Mouse (Mus musculus) lung, embryonic 14.5 days (tissue): ENCODE results near the gene Dhdh. TPM values are rescaled to one million over a fixed set of nuclear protein-coding genes. Genes with fewer than 3 reads are reported as not detected.
"Not testable (repeated sequence)": the region's sequence is repeated elsewhere in the genome, so short reads cannot be mapped to it uniquely, and the experiment has no call there.

ENCODE experiments used
- ATAC-seq: fragments of 200-750 bp; cut with Nextera tagmentation; 2 replicates; pipeline ENCODE4 v1.8.0; 2017; ENCODE audit warnings: mild to moderate bottlenecking, moderate TSS enrichment, moderate library complexity; ENCODE audit not compliant: insufficient read depth
- DNase-seq: peaks from one replicate; pipeline ENCODE4 v3.0.0-alpha.2; 2015
- H3K27ac ChIP-seq: fragments of 300-500 bp; sonication (generic); 2 replicates; pipeline ENCODE4 v1.5.1; 2014; ENCODE audit warnings: low read depth, mild to moderate bottlenecking, moderate library complexity
- H3K27me3 ChIP-seq: fragments of 300-500 bp; sonication (generic); 2 replicates; pipeline ENCODE4 v1.6.1; 2014; ENCODE audit warnings: low read length, control low read depth; ENCODE audit not compliant: insufficient read depth
- H3K36me3 ChIP-seq: fragments of 300-500 bp; sonication (generic); 2 replicates; pipeline ENCODE4 v1.6.1; 2014; ENCODE audit warnings: control low read depth; ENCODE audit not compliant: insufficient read depth
- H3K4me1 ChIP-seq: fragments of 300-500 bp; sonication (generic); 2 replicates; pipeline ENCODE4 v1.6.1; 2014; ENCODE audit warnings: antibody characterized with exemption, control low read depth; ENCODE audit not compliant: insufficient read depth
- H3K4me2 ChIP-seq: fragments of 300-500 bp; sonication (generic); 2 replicates; pipeline ENCODE4 v1.6.1; 2014; ENCODE audit warnings: mild to moderate bottlenecking
- H3K4me3 ChIP-seq: fragments of 300-500 bp; sonication (generic); 2 replicates; pipeline ENCODE4 v1.5.1; 2014; ENCODE audit warnings: low read depth, low read length
- H3K9ac ChIP-seq: fragments of 300-500 bp; sonication (generic); 2 replicates; pipeline ENCODE4 v1.6.1; 2014
- H3K9me3 ChIP-seq: fragments of 300-500 bp; sonication (generic); 2 replicates; pipeline ENCODE4 v1.6.1; 2016; ENCODE audit warnings: low read depth, low read length, control low read depth
- CTCF ChIP-seq: IDR thresholded peaks from 2 replicates; pipeline ENCODE4 v1.5.1; 2016; ENCODE audit warnings: antibody characterized with exemption, low read depth
- WGBS: fragments of 180-500 bp; shearing (Covaris S2); extraction: QIAGEN DNeasy Blood & Tissue Kit; methylation state at CpG from one replicate; pipeline ENCODE4 v1.1.7; 2014; 5-methylcytosine and 5-hydroxymethylcytosine counted together
- polyA plus RNA-seq: library from polyadenylated mRNA; unstranded; fragments of >200 nt; fragmentation: Nextera tagmentation; extraction: Ambion mirVana; gene quantifications from 2 replicates; pipeline ENCODE4 v1.2.1, GENCODE M21; 2014

The Dhdh gene
- polyA plus RNA-seq, 1 experiment from 2014 or later = 3.0 TPM

- no peaks in the 10 kb centered on the region for H3K36me3 ChIP-seq
- H3K4me1 ChIP-seq = no peaks in the 10 kb centered on the region
- H3K9ac ChIP-seq = no peak overlapping the region
- WGBS = 83% methylated on average over 1 of the region's 1 CpGs
- DNase-seq (no peak), ATAC-seq (no peak)
- no peak overlapping the region for H3K27ac ChIP-seq
- no peak overlapping the region for H3K4me2 ChIP-seq
- H3K9me3 ChIP-seq = no peaks in the 10 kb centered on the region
- no peaks in the 10 kb centered on the region for H3K27me3 ChIP-seq
- no peak for TF ChIP-seq CTCF
- H3K4me3 ChIP-seq = no peak overlapping the region
These were observed 6.4 kb downstream of the Dhdh start for GRCm38 (mm10) chr7:45482166-45482565.

- ATAC-seq (peak; percentile 62), DNase-seq (peak; percentile 78)
- Histone ChIP-seq H3K9ac (no peak within 1 kb of the TSS), H3K4me3 (no peak within 1 kb of the TSS), H3K9me3 (no peaks in the 10 kb centered on the region), H3K27me3 (no peaks in the 10 kb centered on the region), H3K27ac (no peak within 1 kb of the TSS), H3K4me1 (no peaks in the 10 kb centered on the region), H3K4me2 (no peak within 1 kb of the TSS), H3K36me3 (no peaks in the 10 kb centered on the region)
- WGBS = 57% methylated on average over 15 of the region's 15 CpGs
- no peak for TF ChIP-seq CTCF
These were observed 7.2 kb downstream of the Dhdh start, which contains the start of gene Tulp2 for GRCm38 (mm10) chr7:45481374-45481927. TSS of gene Tulp2 (plus strand) at chr7:45481877.

- DNase-seq, H3K27ac ChIP-seq, H3K4me3 ChIP-seq, H3K36me3 ChIP-seq, H3K27me3 ChIP-seq, H3K9ac ChIP-seq, H3K9me3 ChIP-seq, H3K4me1 ChIP-seq, H3K4me2 ChIP-seq, ATAC-seq: not testable (repeated sequence)
- 66% methylated on average over 3 of the region's 4 CpGs for WGBS
These were observed 8.3 kb downstream of the Dhdh start for GRCm38 (mm10) chr7:45480310-45480709.

- Histone ChIP-seq H3K36me3 (no peaks in the 10 kb centered on the region), H3K4me3 (no peak overlapping the region), H3K4me1 (no peaks in the 10 kb centered on the region), H3K9me3 (no peaks in the 10 kb centered on the region), H3K9ac (no peak overlapping the region), H3K27ac (no peak overlapping the region), H3K4me2 (no peak overlapping the region), H3K27me3 (no peaks in the 10 kb centered on the region)
- DNase-seq = no peak
- 93% methylated on average over 7 of the region's 7 CpGs for WGBS
- ATAC-seq = no peak
- no peak for TF ChIP-seq CTCF
These were observed 9.8 kb downstream of the Dhdh start for GRCm38 (mm10) chr7:45478774-45479173.

GRCm38 (mm10) chr7:45477003-45477402 is 11.6 kb downstream of the Dhdh start:
- DNase-seq = peak; percentile 84
- WGBS = 8% methylated on average over 3 of the region's 3 CpGs
- H3K27ac ChIP-seq = no peak overlapping the region
- H3K4me2 ChIP-seq = no peak overlapping the region
- H3K27me3 ChIP-seq = no peaks in the 10 kb centered on the region
- no peaks in the 10 kb centered on the region for H3K36me3 ChIP-seq
- peak; percentile 73 for TF ChIP-seq CTCF
- H3K4me3 ChIP-seq = no peak overlapping the region
- H3K9ac ChIP-seq = no peak overlapping the region
- ATAC-seq = no peak
- no peaks in the 10 kb centered on the region for H3K4me1 ChIP-seq
- no peaks in the 10 kb centered on the region for H3K9me3 ChIP-seq

GRCm38 (mm10) chr7:45476453-45476852 is 12.2 kb downstream of the Dhdh start:
- DNase-seq (no peak), ATAC-seq (no peak)
- no peak for TF ChIP-seq CTCF
- H3K27ac ChIP-seq = no peak overlapping the region
- H3K36me3 ChIP-seq = no peaks in the 10 kb centered on the region
- H3K4me1 ChIP-seq = no peaks in the 10 kb centered on the region
- H3K9me3 ChIP-seq = no peaks in the 10 kb centered on the region
- no peak overlapping the region for H3K9ac ChIP-seq
- 49% methylated on average over 1 of the region's 1 CpGs for WGBS
- H3K27me3 ChIP-seq = no peaks in the 10 kb centered on the region
- no peak overlapping the region for H3K4me2 ChIP-seq
- H3K4me3 ChIP-seq = no peak overlapping the region

- DNase-seq (peak; percentile 59), ATAC-seq (peak; percentile 5; the same call in 1 of the 2 replicates)
- Histone ChIP-seq H3K27me3 (no peaks in the 10 kb centered on the region), H3K4me1 (no peaks in the 10 kb centered on the region), H3K4me3 (peak overlapping the region; percentile 14; the same call in 1 of the 2 replicates), H3K27ac (no peak overlapping the region), H3K36me3 (no peaks in the 10 kb centered on the region), H3K9ac (peak overlapping the region; percentile 21; the same call in 1 of the 2 replicates), H3K9me3 (no peaks in the 10 kb centered on the region), H3K4me2 (peak overlapping the region; percentile 50)
- 53% methylated on average over 16 of the region's 16 CpGs for WGBS
- no peak for TF ChIP-seq CTCF
These were observed 13.2 kb downstream of the Dhdh start for GRCm38 (mm10) chr7:45475291-45475969.
